Mouse (Mus musculus): ENCODE data around the gene Gins1. TPM values are rescaled to one million over a fixed set of nuclear protein-coding genes. Genes with fewer than 3 reads are reported as not detected.

The Gins1 gene
- polyA plus RNA-seq, 1 experiment from 2014 or later: 50.3 TPM

DNA sequence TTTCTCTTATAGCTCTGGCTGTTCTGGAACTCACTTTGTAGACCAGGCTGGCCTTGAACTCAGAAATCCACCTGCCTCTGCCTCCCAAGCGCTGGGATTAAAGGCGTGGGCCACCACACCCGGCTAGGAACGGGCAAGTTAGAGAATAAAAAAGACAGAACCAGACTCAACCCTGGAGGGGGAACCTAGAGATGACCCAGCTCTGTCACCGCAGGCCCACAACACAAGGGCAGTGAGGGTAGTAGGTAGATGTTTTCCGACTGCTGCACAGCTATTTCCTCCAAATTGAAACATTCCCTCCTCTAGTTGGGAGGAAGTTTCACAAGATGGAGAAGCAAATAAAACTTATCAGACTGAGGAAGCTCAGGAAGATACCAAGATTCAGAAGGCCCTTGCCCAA lies 72.5 kb downstream of the Gins1 start:
- no peaks in the 10 kb centered on the region for H3K27me3 ChIP-seq (replicated peaks; ENCODE audit: control insufficient read depth, insufficient read depth, low read length)
- DNase-seq (ENCODE audit: low spot score): no peak
- no peaks in the 10 kb centered on the region for H3K9me3 ChIP-seq (replicated peaks; ENCODE audit: control insufficient read depth, low read length)
- ATAC-seq: no peak
- 94% methylated on average over 6 of the region's 6 CpGs for WGBS
- no peak overlapping the region for H3K4me3 ChIP-seq (ENCODE audit: low read depth, low read length)
- H3K36me3 ChIP-seq (ENCODE audit: control insufficient read depth, insufficient read depth, low read length): peaks cover 35% of the 10 kb centered on the region
- H3K27ac ChIP-seq (ENCODE audit: low read depth, low read length): no peak overlapping the region
- H3K9ac ChIP-seq (ENCODE audit: low read length): no peak overlapping the region
- H3K4me1 ChIP-seq (ENCODE audit: control insufficient read depth, insufficient read depth, low read length): no peaks in the 10 kb centered on the region
- H3K4me2 ChIP-seq (ENCODE audit: low read length): no peak overlapping the region

DNA sequence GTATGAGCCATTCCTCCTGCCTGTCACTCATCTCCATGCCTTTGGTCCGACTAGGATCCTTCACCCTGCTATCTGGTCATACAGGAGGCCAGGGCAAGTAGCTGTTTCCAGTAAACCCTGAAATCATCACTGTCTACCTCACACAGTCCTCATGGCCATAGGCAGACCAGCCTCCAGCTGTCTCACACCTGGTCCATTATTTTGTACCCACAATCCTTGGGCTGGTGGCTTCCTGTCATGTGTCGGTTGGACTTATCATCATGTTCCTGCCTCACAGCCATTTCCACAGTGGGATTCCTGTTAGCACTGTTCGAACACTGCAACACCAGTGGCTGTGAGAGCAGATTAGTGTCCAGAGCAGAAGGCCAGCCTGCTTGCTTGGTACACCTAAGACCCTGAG lies 73.6 kb downstream of the Gins1 start:
- no peaks in the 10 kb centered on the region for H3K9me3 ChIP-seq (replicated peaks; ENCODE audit: control insufficient read depth, low read length)
- H3K27me3 ChIP-seq (replicated peaks; ENCODE audit: control insufficient read depth, insufficient read depth, low read length): no peaks in the 10 kb centered on the region
- no peak overlapping the region for H3K4me3 ChIP-seq (ENCODE audit: low read depth, low read length)
- no peak overlapping the region for H3K4me2 ChIP-seq (ENCODE audit: low read length)
- no peaks in the 10 kb centered on the region for H3K4me1 ChIP-seq (ENCODE audit: control insufficient read depth, insufficient read depth, low read length)
- 85% methylated on average over 3 of the region's 3 CpGs for WGBS
- no peak overlapping the region for H3K9ac ChIP-seq (ENCODE audit: low read length)
- ATAC-seq (no peak), DNase-seq (ENCODE audit: low spot score) (no peak)
- no peak overlapping the region for H3K27ac ChIP-seq (ENCODE audit: low read depth, low read length)
- H3K36me3 ChIP-seq (ENCODE audit: control insufficient read depth, insufficient read depth, low read length): peaks cover 25% of the 10 kb centered on the region; the same call in 1 of the 2 replicates

GRCm38 (mm10) chr2:150979861-150980620 lies 74.8 kb downstream of the Gins1 start:
- no peak for ATAC-seq
- no peaks in the 10 kb centered on the region for H3K9me3 ChIP-seq (replicated peaks; ENCODE audit: control insufficient read depth, low read length)
- H3K4me2 ChIP-seq (ENCODE audit: low read length): no peak overlapping the region
- no peak for DNase-seq (ENCODE audit: low spot score)
- H3K4me3 ChIP-seq (ENCODE audit: low read depth, low read length): no peak overlapping the region
- 88% methylated on average over 14 of the region's 14 CpGs for WGBS
- no peaks in the 10 kb centered on the region for H3K4me1 ChIP-seq (ENCODE audit: control insufficient read depth, insufficient read depth, low read length)
- no peak overlapping the region for H3K27ac ChIP-seq (ENCODE audit: low read depth, low read length)
- H3K9ac ChIP-seq (ENCODE audit: low read length): no peak overlapping the region
- peaks cover 23% of the 10 kb centered on the region; the same call in 1 of the 2 replicates for H3K36me3 ChIP-seq (ENCODE audit: control insufficient read depth, insufficient read depth, low read length)
- no peaks in the 10 kb centered on the region for H3K27me3 ChIP-seq (replicated peaks; ENCODE audit: control insufficient read depth, insufficient read depth, low read length)

Other genes starting within 250 kb of the Gins1 start
- gene Acss1, start 236.9 kb upstream of the Gins1 start, polyA plus RNA-seq (2014; fragmentation: Nextera tagmentation; extraction: Ambion mirVana): 18.4 and 18.8 TPM in 2 replicates
- 0.04 TPM in 1 of 2 replicates, not detected in the other for gene Vsx1, start 216.0 kb upstream of the Gins1 start, polyA plus RNA-seq (2014; fragmentation: Nextera tagmentation; extraction: Ambion mirVana)
- gene Entpd6, start 156.4 kb upstream of the Gins1 start, polyA plus RNA-seq (2014; fragmentation: Nextera tagmentation; extraction: Ambion mirVana): 32.6 and 41.3 TPM in 2 replicates
- 50.7 and 57.9 TPM in 2 replicates for gene Pygb, start 118.7 kb upstream of the Gins1 start, polyA plus RNA-seq (2014; fragmentation: Nextera tagmentation; extraction: Ambion mirVana)
- gene Abhd12, start 659 bp upstream of the Gins1 start, polyA plus RNA-seq (2014; fragmentation: Nextera tagmentation; extraction: Ambion mirVana): 89.8 and 100 TPM in 2 replicates
- 7.3 and 7.7 TPM in 2 replicates for gene Ninl, start 134.0 kb downstream of the Gins1 start, polyA plus RNA-seq (2014; fragmentation: Nextera tagmentation; extraction: Ambion mirVana)
- gene Nanp, start 134.0 kb downstream of the Gins1 start, polyA plus RNA-seq (2014; fragmentation: Nextera tagmentation; extraction: Ambion mirVana): 38.1 and 38.3 TPM in 2 replicates
- not detected in 2 replicates for gene Gm14151, start 186.9 kb downstream of the Gins1 start, polyA plus RNA-seq (2014; fragmentation: Nextera tagmentation; extraction: Ambion mirVana)
- gene Gm14147, start 192.8 kb downstream of the Gins1 start, polyA plus RNA-seq (2014; fragmentation: Nextera tagmentation; extraction: Ambion mirVana): not detected in 2 replicates